Mouse (Mus musculus) heart, adult 9 months (tissue): Measurements from ENCODE around the gene Ccng2.

Experiments
- DNase-seq, 2 experiments: peaks; one replicate each; pipeline ENCODE4 v3.0.0; 2022; ENCODE audit warnings: low spot score in 2 of 2

The Ccng2 gene

GRCm38 (mm10) chr5:93266883-93267704 is at the start of gene Ccng2:
Gene Ccng2, plus strand, starts transcription at chr5:93267257.
- DNase-seq = peak; percentile 99 to 100

DNA sequence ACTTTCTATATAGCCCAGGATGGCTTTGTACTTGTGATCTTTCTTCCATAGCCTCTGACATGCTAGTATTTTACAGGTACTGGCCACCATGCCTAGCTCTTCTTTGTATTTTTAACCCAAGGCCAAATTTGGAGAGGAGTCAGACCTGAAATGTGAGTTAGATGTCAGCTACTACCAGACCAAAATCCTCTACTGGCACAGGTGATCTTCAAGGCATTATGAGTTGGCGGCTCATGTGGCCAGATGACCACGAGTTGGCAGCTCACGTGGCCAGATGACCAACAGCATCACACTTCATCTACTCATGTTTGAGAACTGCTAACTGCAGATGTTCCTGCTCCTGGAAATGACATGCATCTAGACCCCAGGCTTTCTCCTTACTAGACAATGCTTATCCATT is 48.7 kb upstream of the Ccng2 start:
- DNase-seq = no peak

DNA sequence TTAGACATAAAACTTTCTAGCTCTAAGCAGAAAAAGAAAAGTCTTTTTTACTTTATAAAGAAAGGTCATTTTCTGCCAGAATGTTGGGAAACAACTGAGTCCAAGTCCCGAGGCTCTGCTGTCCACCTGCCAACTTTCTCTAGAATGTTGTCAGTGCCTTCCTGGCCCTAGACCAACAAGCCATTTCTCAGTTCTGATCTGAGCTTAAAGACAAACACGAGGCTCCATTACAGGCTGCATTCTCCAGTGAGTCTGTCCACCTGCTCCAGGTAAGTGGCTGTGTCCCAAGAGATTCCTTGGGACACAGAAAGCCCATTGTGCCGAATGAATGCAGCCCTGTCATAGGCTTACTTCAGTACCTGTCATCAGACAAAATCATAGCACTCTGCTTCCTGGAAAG is 45.4 kb upstream of the Ccng2 start:
- peak; percentile 18 to 43 for DNase-seq

DNA sequence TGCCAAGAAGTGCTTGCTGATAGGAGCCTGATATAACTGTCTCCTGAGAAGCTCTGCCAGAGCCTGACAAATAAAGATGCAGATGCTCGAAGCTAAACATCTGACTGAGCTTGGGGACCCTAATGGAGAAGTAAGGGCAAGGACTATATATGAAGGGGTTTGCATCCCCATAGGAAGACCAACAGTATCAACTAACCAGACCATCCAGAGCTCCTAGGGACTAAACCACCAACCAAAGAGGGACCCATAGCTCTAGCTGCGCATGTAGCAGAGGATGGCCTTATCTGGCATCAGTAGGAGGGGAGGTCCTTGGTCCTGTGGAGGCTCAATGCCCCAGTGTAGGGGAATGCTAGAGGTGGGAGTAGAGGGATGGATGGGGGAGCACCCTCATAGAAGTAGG is 42.5 kb upstream of the Ccng2 start:
- no peak for DNase-seq

- DNase-seq = no peak
These were observed 39.9 kb upstream of the Ccng2 start for GRCm38 (mm10) chr5:93227157-93227556.

GRCm38 (mm10) chr5:93229527-93229926 is 37.5 kb upstream of the Ccng2 start:
- DNase-seq = no peak

GRCm38 (mm10) chr5:93231721-93232120 is 35.3 kb upstream of the Ccng2 start:
- no peak for DNase-seq

DNA sequence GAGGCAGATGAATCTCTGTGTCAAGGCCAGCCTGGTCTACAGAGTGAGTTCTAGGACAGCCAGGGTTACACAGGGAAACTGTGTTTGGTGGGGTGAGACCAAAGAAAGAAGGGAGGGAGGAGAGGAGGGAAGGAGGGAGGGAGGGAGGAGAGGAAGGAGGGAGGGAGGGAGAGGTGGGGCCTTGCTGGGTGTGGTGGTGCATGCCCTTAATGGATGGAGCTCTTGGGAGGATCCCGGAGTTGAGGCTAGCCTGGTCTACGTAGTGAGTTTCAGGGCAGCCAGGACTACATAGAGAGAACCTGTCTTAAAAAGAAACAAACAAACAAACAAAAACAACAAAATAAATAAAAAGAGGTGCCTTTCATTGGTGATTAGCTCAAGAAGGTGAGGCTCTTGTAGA is 34.2 kb upstream of the Ccng2 start:
- no peak for DNase-seq

DNA sequence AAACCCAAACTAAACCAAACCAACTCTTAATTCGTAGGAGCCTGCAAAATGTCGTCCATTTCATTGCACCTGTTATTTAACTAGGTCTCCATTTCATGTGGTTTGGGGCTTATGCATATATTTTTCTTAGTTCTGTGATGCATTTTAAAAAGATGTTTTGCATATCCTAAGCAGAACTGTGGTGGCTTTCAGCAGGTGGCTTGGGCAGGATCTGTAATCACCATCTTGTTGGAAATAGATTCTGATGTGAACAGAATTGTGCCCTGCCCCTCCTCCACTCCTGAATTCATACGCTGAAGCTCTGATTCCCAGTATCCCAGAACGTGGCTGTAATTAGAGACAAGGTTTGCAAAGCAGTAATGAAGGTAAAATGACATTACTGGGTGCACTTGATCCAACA is 32.9 kb upstream of the Ccng2 start:
- no peak for DNase-seq

DNA sequence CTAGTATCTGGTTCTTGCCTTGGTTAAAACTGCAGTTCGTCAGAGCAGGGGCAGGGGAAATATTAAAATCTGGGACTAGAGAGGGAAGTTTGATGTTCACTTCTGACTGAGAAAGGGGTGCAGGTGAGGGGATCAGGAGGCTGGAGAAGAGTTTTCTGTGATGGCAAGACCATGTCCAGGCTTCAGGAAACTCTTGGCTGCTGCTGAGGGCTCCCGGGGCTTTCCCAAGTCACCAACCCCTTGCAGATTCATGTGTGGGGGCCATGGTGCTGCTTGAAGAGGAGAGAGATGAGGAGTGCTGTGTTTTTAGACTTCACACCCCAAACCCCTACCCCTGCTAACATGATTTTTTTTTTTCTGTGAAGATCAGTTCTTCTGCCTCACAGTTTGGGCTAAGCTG is 32.5 kb upstream of the Ccng2 start:
- no peak for DNase-seq

GRCm38 (mm10) chr5:93235888-93236287 is 31.2 kb upstream of the Ccng2 start:
- no peak for DNase-seq

- DNase-seq = no peak
These were observed 30.5 kb upstream of the Ccng2 start for GRCm38 (mm10) chr5:93236541-93236940.

DNA sequence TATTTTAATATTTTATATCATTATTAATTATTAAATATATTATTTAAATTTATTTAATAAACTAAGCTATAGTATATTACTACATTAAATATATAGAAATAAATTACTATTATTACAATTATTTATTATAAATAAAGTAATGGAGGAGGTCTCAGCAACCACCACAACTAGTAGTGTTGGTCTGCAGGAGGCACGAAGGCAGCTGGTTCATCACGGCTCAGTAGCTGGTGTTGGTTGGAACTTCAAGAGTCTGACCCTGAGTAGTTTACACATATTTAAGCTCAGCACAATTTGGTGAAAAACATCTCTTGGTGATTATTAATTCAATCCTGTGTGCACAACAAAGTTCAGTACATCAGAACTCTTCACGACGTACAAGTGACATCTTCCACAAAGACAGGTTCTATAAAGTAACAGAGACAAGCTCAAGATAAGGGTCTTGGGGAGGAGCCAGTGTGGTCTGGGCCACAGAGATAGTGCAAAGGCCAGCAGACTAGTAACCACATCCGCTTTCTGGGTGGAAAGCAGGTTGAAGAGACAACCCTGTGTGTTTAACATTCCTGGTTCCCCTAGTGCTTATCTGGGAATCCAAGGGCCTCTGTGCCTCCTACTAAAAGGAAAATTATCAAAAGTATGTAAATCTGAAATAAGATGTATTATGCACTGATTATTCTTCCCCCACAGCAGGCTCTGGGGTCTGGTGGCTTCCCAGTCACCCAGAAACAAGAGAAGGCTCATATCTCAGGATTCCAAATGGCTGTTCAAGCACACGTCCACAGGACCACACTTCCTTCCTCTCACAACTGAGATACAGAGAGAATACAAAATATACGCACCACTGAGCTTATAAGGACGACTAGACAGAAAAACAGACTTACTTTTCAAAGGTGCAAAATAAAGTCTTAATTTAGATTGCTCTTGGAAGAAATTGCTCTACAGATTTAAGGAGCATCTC is 27.2 kb upstream of the Ccng2 start:
- DNase-seq = no peak

- DNase-seq = no peak
These were observed 21.8 kb upstream of the Ccng2 start for GRCm38 (mm10) chr5:93245280-93245679.

- DNase-seq = no peak
These were observed 17.0 kb upstream of the Ccng2 start for GRCm38 (mm10) chr5:93249940-93250578.

DNA sequence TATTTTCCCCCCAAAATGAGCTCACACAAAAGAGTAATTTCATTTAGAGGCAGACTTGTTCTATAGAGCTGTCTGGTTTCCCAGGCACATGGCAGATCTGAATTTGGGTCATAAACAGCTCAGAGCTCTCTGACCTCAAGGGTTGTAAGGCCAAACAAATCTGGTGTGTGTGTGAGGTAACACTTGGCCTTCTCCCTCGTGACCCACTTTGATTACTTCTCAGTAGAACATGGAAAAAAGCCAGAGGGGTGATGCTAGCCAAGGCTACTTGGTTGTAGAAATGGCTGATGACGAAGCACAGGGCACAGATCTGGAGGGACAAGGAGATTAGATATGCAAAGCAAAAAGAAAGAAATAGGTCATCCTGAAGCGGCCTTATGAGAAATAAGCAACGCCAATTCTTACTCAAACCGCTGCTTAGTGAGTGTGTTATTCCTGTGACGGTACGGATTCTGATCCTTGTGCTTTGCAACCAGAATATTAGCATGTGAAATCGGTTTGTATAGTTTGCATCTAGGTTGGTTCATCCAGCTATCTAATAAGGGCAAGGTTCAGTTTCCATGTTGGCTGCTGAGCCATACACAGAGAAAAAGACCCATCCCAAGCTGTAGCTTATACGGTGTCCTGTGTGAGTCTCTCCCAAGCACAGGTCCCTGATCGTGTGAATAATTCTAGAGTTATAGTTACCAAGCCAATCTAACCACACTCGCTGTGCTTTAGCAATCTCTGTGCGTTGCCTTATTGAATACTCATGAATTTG is 15.9 kb upstream of the Ccng2 start:
- peak; percentile 42 to 82 for DNase-seq

- DNase-seq = no peak
These were observed 11.2 kb upstream of the Ccng2 start for GRCm38 (mm10) chr5:93255759-93256265.

GRCm38 (mm10) chr5:93256820-93257405 is 10.1 kb upstream of the Ccng2 start:
- no peak for DNase-seq

GRCm38 (mm10) chr5:93259349-93259748 is 7.7 kb upstream of the Ccng2 start:
- DNase-seq = no peak

DNA sequence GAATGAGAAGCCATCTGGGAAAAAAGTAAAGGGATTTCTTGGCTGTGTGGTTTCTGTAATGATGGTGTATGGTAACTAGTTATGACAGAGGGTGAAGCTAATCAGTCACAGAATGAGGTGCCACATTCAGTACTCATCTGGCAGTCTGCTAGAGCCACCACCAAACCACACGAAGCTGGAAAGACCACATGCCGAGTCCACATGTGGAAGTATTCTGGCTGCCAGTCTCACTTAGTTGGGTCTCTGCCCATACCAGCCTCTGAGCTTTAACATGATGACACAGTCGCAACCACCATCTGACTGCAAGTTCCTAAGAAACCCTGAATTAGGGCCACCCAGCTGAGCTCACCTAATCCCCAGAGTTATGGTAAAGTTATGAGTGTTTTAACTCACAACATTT is 6.1 kb upstream of the Ccng2 start:
- DNase-seq = no peak

DNA sequence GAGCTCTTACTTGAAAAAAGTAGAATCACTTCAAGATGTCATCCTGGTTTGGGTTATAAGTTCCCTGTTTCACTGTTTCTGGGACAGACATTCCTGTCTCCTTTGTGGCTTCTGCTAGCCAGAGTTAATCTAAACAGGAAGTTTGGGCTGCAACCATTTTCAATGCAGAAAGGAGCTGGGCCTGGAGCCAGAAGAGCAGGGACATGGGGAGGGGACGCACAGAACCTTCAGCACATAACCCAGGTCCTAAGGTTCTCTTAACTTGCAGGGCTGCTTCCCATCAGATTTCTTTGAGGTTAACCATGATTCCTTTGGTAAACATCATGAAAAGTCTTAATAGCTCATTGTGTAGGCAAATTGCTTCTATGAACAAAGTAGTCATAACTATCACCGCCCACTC is 4.3 kb upstream of the Ccng2 start:
- no peak for DNase-seq
